Mouse (Mus musculus): ENCODE data around the gene Trafd1. TPM values are rescaled to one million over a fixed set of nuclear protein-coding genes. Genes with fewer than 3 reads are reported as not detected.

Trafd1 gene
- polyA plus RNA-seq, 1 experiment from 2014 or later: 119 TPM

Other genes with a start within 250 kb of the Trafd1 start
- gene Ptpn11, start 194.2 kb downstream of the Trafd1 start, polyA plus RNA-seq (2015; fragmentation: Nextera tagmentation; extraction: Ambion mirVana): 17.2 and 19.4 TPM in 2 replicates
- gene Rpl6, start 181.2 kb downstream of the Trafd1 start, polyA plus RNA-seq (2015; fragmentation: Nextera tagmentation; extraction: Ambion mirVana): 425 and 431 TPM in 2 replicates
- gene Hectd4, start 165.4 kb downstream of the Trafd1 start, polyA plus RNA-seq (2015; fragmentation: Nextera tagmentation; extraction: Ambion mirVana): 14.7 and 17.3 TPM in 2 replicates
- 46.7 and 53.9 TPM in 2 replicates for gene Naa25, start 12.3 kb upstream of the Trafd1 start, polyA plus RNA-seq (2015; fragmentation: Nextera tagmentation; extraction: Ambion mirVana)
- 1.8 and 2.1 TPM in 2 replicates for gene Tmem116, start 66.3 kb upstream of the Trafd1 start, polyA plus RNA-seq (2015; fragmentation: Nextera tagmentation; extraction: Ambion mirVana)
- gene Erp29, start 66.9 kb upstream of the Trafd1 start, polyA plus RNA-seq (2015; fragmentation: Nextera tagmentation; extraction: Ambion mirVana): 171 and 174 TPM in 2 replicates
- not detected in 2 replicates for gene Adam1b, start 117.8 kb upstream of the Trafd1 start, polyA plus RNA-seq (2015; fragmentation: Nextera tagmentation; extraction: Ambion mirVana)
- gene Adam1a, start 159.8 kb upstream of the Trafd1 start, polyA plus RNA-seq (2015; fragmentation: Nextera tagmentation; extraction: Ambion mirVana): 2.4 and 4.1 TPM in 2 replicates
- gene Gm42878, start 159.8 kb upstream of the Trafd1 start, polyA plus RNA-seq (2015; fragmentation: Nextera tagmentation; extraction: Ambion mirVana): not detected in 2 replicates
- 59.6 and 59.7 TPM in 2 replicates for gene Mapkapk5, start 160.3 kb upstream of the Trafd1 start, polyA plus RNA-seq (2015; fragmentation: Nextera tagmentation; extraction: Ambion mirVana)
- 126 and 133 TPM in 2 replicates for gene Aldh2, start 208.2 kb upstream of the Trafd1 start, polyA plus RNA-seq (2015; fragmentation: Nextera tagmentation; extraction: Ambion mirVana)
- gene Acad12, start 233.3 kb upstream of the Trafd1 start, polyA plus RNA-seq (2015; fragmentation: Nextera tagmentation; extraction: Ambion mirVana): 1.6 and 2.0 TPM in 2 replicates

Measured in neural tube, embryonic 13.5 days (tissue).